Mouse (Mus musculus): ENCODE data around the gene Tepsin. TPM values are rescaled to one million over a fixed set of nuclear protein-coding genes. Genes with fewer than 3 reads are reported as not detected.
A peak's percentile ranks its signal among the peaks of the same experiment; 100 is the strongest.

The Tepsin gene
- polyA plus RNA-seq, 1 experiment from 2014 or later: 19.2 TPM

- no peak overlapping the region for H3K27ac ChIP-seq (ENCODE audit: low read length)
- WGBS: 78% methylated on average over 23 of the region's 23 CpGs
- H3K4me1 ChIP-seq (ENCODE audit: control insufficient read depth, insufficient read depth, low read length): peaks cover 7% of the 10 kb centered on the region
- peak; percentile 43; the same call in 1 of the 2 replicates for ATAC-seq (ENCODE audit: insufficient read depth, low FRiP score)
- no peak overlapping the region for H3K9ac ChIP-seq (ENCODE audit: low read length)
- no peaks in the 10 kb centered on the region for H3K27me3 ChIP-seq (ENCODE audit: control insufficient read depth, insufficient read depth, low read length)
- H3K4me3 ChIP-seq (replicated peaks; ENCODE audit: low read length): no peak overlapping the region
- no peaks in the 10 kb centered on the region for H3K9me3 ChIP-seq (replicated peaks; ENCODE audit: control insufficient read depth, low read length)
- H3K36me3 ChIP-seq (ENCODE audit: control insufficient read depth, insufficient read depth, low read length): peaks cover 27% of the 10 kb centered on the region
- H3K4me2 ChIP-seq (ENCODE audit: low read depth, low read length): no peak overlapping the region
Observed at GRCm38 (mm10) chr11:120092817-120093591, 5.5 kb downstream of the Tepsin start.

DNA sequence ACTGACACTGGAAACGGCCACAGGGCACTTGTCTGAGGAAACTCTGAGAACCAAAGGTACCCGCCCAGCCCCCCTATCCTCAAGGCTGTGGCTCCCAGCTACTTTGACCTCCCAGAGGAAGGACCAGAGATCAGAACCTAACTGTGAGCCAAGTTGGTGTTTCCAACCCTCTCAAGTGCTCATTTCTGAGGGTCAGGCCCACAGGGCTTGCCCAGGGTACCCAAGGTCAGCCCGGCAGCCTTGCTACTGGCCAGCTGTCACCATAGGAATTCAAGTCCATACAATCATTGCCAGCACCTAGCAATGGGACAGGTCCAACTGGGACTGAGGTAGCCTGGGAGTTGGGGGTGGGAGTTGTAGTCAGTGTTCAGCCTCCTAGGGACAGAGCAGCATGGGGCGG is 7.9 kb downstream of the Tepsin start:
- WGBS: 98% methylated on average over 4 of the region's 4 CpGs
- H3K27me3 ChIP-seq (ENCODE audit: control insufficient read depth, insufficient read depth, low read length): no peaks in the 10 kb centered on the region
- no peaks in the 10 kb centered on the region for H3K9me3 ChIP-seq (replicated peaks; ENCODE audit: control insufficient read depth, low read length)
- no peak overlapping the region for H3K4me3 ChIP-seq (replicated peaks; ENCODE audit: low read length)
- no peak overlapping the region for H3K27ac ChIP-seq (ENCODE audit: low read length)
- no peak overlapping the region for H3K9ac ChIP-seq (ENCODE audit: low read length)
- H3K36me3 ChIP-seq (ENCODE audit: control insufficient read depth, insufficient read depth, low read length): peaks cover 27% of the 10 kb centered on the region
- no peak overlapping the region for H3K4me2 ChIP-seq (ENCODE audit: low read depth, low read length)
- peaks cover 6% of the 10 kb centered on the region for H3K4me1 ChIP-seq (ENCODE audit: control insufficient read depth, insufficient read depth, low read length)
- no peak for ATAC-seq (ENCODE audit: insufficient read depth, low FRiP score)

DNA sequence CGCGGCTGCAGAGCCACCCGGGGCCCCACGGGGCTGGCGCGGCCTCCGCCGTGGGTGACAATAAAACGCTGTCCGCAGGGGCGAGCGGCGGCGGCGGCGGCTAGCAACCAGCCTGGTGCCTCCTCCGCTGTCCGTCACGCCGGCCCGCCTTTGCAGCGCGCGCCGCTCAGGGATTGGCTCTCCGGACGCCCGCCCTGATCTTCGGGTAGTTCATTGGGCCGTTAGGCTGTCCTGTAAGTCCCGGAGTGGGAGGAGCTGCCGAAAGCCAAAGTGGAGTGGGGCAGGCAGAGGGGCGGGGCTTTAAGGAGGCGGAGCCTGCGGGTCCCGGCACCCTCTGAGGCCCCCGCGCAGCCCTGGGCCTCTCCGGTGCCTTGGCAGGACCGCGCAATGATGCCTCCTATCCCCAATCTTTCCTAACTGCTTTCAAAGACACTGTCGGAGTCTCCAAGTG is 11.8 kb downstream of the Tepsin start, which contains the start of gene Cep131:
Gene Cep131 (minus strand): TSS at position 126 of the 451 bp plus-strand sequence.
- 0% methylated on average over 42 of the region's 42 CpGs for WGBS
- peak; percentile 99 for ATAC-seq (ENCODE audit: insufficient read depth, low FRiP score)
- H3K36me3 ChIP-seq (ENCODE audit: control insufficient read depth, insufficient read depth, low read length): peaks cover 12% of the 10 kb centered on the region

GRCm38 (mm10) chr11:120085891-120086627 is 12.5 kb downstream of the Tepsin start:
- peak overlapping the region; percentile 96 for H3K9ac ChIP-seq (ENCODE audit: low read length)
- peak overlapping the region; percentile 66 for H3K27ac ChIP-seq (ENCODE audit: low read length)
- peaks cover 13% of the 10 kb centered on the region for H3K4me1 ChIP-seq (ENCODE audit: control insufficient read depth, insufficient read depth, low read length)
- H3K4me3 ChIP-seq (replicated peaks; ENCODE audit: low read length): peak overlapping the region; percentile 83
- peaks cover 6% of the 10 kb centered on the region for H3K36me3 ChIP-seq (ENCODE audit: control insufficient read depth, insufficient read depth, low read length)
- H3K27me3 ChIP-seq (ENCODE audit: control insufficient read depth, insufficient read depth, low read length): no peaks in the 10 kb centered on the region
- no peaks in the 10 kb centered on the region for H3K9me3 ChIP-seq (replicated peaks; ENCODE audit: control insufficient read depth, low read length)
- peak; percentile 18; the same call in 1 of the 2 replicates for ATAC-seq (ENCODE audit: insufficient read depth, low FRiP score)
- peak overlapping the region; percentile 95 for H3K4me2 ChIP-seq (ENCODE audit: low read depth, low read length)
- under 1% methylated on average over 25 of the region's 25 CpGs for WGBS

More for the DNA sequence above, 11.8 kb downstream of the Tepsin start, which contains the start of gene Cep131:
- Histone ChIP-seq H3K9me3 (replicated peaks; ENCODE audit: control insufficient read depth, low read length) (no peaks in the 10 kb centered on the region), H3K27ac (ENCODE audit: low read length) (peak within 1 kb of the TSS; percentile 66), H3K4me3 (replicated peaks; ENCODE audit: low read length) (peak within 1 kb of the TSS; percentile 83), H3K4me1 (ENCODE audit: control insufficient read depth, insufficient read depth, low read length) (peaks cover 13% of the 10 kb centered on the region), H3K4me2 (ENCODE audit: low read depth, low read length) (peak within 1 kb of the TSS; percentile 95), H3K9ac (ENCODE audit: low read length) (peak within 1 kb of the TSS; percentile 96), H3K27me3 (ENCODE audit: control insufficient read depth, insufficient read depth, low read length) (no peaks in the 10 kb centered on the region)

GRCm38 (mm10) chr11:120080282-120080681 is 18.2 kb downstream of the Tepsin start:
- H3K36me3 ChIP-seq (ENCODE audit: control insufficient read depth, insufficient read depth, low read length): no peaks in the 10 kb centered on the region; the same call in 1 of the 2 replicates

DNA sequence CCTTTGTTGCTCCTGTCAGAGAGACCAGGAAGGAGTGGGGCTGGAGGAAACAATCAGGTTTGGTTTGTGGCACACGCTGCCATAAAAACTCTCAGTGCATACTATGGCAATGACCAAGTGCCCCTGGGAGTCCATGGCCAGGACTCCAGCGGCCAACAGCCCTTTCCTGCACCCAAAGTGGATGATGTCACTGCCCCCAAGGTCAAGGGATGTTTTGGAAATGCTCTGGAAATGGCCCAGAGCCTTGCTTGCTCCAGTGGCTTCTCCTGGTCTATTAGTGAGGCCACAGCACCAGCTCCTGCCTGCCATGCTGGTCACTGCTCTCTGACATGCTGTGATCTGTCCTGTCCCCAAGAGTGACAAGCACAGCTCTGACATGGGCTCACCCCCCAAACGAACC is 22.3 kb downstream of the Tepsin start:
- H3K4me3 ChIP-seq (replicated peaks; ENCODE audit: low read length): no peak overlapping the region
- no peaks in the 10 kb centered on the region for H3K9me3 ChIP-seq (replicated peaks; ENCODE audit: control insufficient read depth, low read length)
- H3K36me3 ChIP-seq (ENCODE audit: control insufficient read depth, insufficient read depth, low read length): 0 out of 2 replicates have a peak, but pooled peaks cover 2% of the 10 kb centered on the region
- no peak for ATAC-seq (ENCODE audit: insufficient read depth, low FRiP score)
- WGBS: 73% methylated on average over 3 of the region's 3 CpGs
- no peak overlapping the region for H3K9ac ChIP-seq (ENCODE audit: low read length)
- no peaks in the 10 kb centered on the region for H3K4me1 ChIP-seq (ENCODE audit: control insufficient read depth, insufficient read depth, low read length)
- H3K4me2 ChIP-seq (ENCODE audit: low read depth, low read length): no peak overlapping the region
- no peak overlapping the region for H3K27ac ChIP-seq (ENCODE audit: low read length)
- no peaks in the 10 kb centered on the region for H3K27me3 ChIP-seq (ENCODE audit: control insufficient read depth, insufficient read depth, low read length)

More at GRCm38 (mm10) chr11:120080282-120080681, 18.2 kb downstream of the Tepsin start:
- no peaks in the 10 kb centered on the region for H3K9me3 ChIP-seq (replicated peaks; ENCODE audit: control insufficient read depth, low read length)
- H3K4me1 ChIP-seq (ENCODE audit: control insufficient read depth, insufficient read depth, low read length): peaks cover 3% of the 10 kb centered on the region; the same call in 1 of the 2 replicates
- 78% methylated on average over 6 of the region's 6 CpGs for WGBS
- no peak for ATAC-seq (ENCODE audit: insufficient read depth, low FRiP score)
- no peak overlapping the region for H3K4me3 ChIP-seq (replicated peaks; ENCODE audit: low read length)
- H3K9ac ChIP-seq (ENCODE audit: low read length): no peak overlapping the region
- H3K27me3 ChIP-seq (ENCODE audit: control insufficient read depth, insufficient read depth, low read length): no peaks in the 10 kb centered on the region
- no peak overlapping the region for H3K27ac ChIP-seq (ENCODE audit: low read length)
- no peak overlapping the region for H3K4me2 ChIP-seq (ENCODE audit: low read depth, low read length)

DNA sequence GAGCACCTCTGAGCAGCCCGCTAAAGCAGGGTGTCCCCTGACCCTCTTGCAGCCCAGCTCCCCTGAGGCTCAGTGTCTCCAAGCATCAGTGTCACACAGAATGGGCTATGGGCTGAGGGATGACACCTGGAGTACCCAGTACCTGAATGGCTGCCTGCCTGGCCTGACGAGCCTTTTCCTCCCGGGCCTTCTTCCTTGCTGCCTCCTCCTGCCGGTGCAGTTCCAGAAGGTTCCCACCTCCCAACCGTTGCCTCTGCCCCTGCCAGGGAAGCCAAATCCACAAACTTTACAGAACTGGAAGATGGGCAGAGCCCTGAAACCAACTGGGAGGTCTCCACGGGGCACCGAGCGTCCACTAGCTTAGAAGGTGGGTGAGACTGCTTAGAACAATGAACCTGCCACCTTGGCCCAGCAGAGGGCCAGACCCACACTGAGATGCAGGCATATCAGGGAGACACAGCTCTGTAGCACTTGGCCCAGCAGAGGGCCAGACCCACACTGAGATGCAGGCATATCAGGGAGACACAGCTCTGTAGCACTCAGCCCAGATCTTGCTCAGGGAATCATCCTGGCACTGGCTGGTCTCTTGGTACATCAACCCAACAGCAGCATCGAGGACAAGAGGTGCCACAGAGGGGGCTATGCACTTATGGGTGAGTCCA is 25.4 kb downstream of the Tepsin start:
- 86% methylated on average over 9 of the region's 9 CpGs for WGBS
- no peak for ATAC-seq (ENCODE audit: insufficient read depth, low FRiP score)
- no peaks in the 10 kb centered on the region for H3K27me3 ChIP-seq (ENCODE audit: control insufficient read depth, insufficient read depth, low read length)
- H3K4me1 ChIP-seq (ENCODE audit: control insufficient read depth, insufficient read depth, low read length): 0 out of 2 replicates have a peak, but pooled peaks cover 6% of the 10 kb centered on the region
- 0 out of 2 replicates have a peak, but pooled peaks cover 8% of the 10 kb centered on the region for H3K36me3 ChIP-seq (ENCODE audit: control insufficient read depth, insufficient read depth, low read length)
- no peak overlapping the region for H3K4me3 ChIP-seq (replicated peaks; ENCODE audit: low read length)
- no peak overlapping the region for H3K27ac ChIP-seq (ENCODE audit: low read length)
- H3K9ac ChIP-seq (ENCODE audit: low read length): no peak overlapping the region
- H3K4me2 ChIP-seq (ENCODE audit: low read depth, low read length): no peak overlapping the region
- H3K9me3 ChIP-seq (replicated peaks; ENCODE audit: control insufficient read depth, low read length): no peaks in the 10 kb centered on the region

GRCm38 (mm10) chr11:120071731-120072320 is 26.7 kb downstream of the Tepsin start:
- Histone ChIP-seq H3K27me3 (ENCODE audit: control insufficient read depth, insufficient read depth, low read length) (no peaks in the 10 kb centered on the region), H3K4me3 (replicated peaks; ENCODE audit: low read length) (no peak overlapping the region), H3K36me3 (ENCODE audit: control insufficient read depth, insufficient read depth, low read length) (0 out of 2 replicates have a peak, but pooled peaks cover 8% of the 10 kb centered on the region), H3K9me3 (replicated peaks; ENCODE audit: control insufficient read depth, low read length) (no peaks in the 10 kb centered on the region), H3K4me1 (ENCODE audit: control insufficient read depth, insufficient read depth, low read length) (0 out of 2 replicates have a peak, but pooled peaks cover 6% of the 10 kb centered on the region), H3K9ac (ENCODE audit: low read length) (no peak overlapping the region), H3K4me2 (ENCODE audit: low read depth, low read length) (no peak overlapping the region), H3K27ac (ENCODE audit: low read length) (no peak overlapping the region)
- 81% methylated on average over 7 of the region's 7 CpGs for WGBS
- ATAC-seq (ENCODE audit: insufficient read depth, low FRiP score): no peak

Measured in stomach, embryonic 16.5 days (tissue).